ENCODE assay signal across 8 mouse cellular contexts in genomic region chr11:120189459-120190312, GRCm38 (mm10). TPM values are rescaled to one million over a fixed set of nuclear protein-coding genes. Genes with fewer than 3 reads are reported as not detected.
DNase-seq lines count a peak whose midpoint lies in the region; ATAC-seq lines count a peak whose summit lies in the region.

No protein-coding gene starts in this region.

- WGBS in hindbrain, embryonic 14.5 days: under 1% methylated on average over 60 of the region's 68 CpGs

- peak overlapping the region; percentile 97 for H3K27ac ChIP-seq in hindbrain, embryonic 14.5 days

- H3K9ac ChIP-seq in hindbrain, embryonic 14.5 days: peak overlapping the region; percentile 98

- no peaks in the 10 kb centered on the region for H3K36me3 ChIP-seq in hindbrain, embryonic 14.5 days (replicated peaks; ENCODE audit: control insufficient read depth, insufficient read depth)

- peak; percentile 99 for DNase-seq in ZHBTc4 (ENCODE audit: low read depth, low spot score)
- peak; percentile 95 to 99 for DNase-seq in cerebellum, postnatal 4 days (ENCODE audit: low spot score in 2 of 2)
- peak; percentile 97 to 99 for DNase-seq in frontal cortex, postnatal 36 days (ENCODE audit: low spot score in 2 of 2)
- peak; percentile 97 for DNase-seq in hindbrain, embryonic 14.5 days (ENCODE audit: low spot score)
- DNase-seq in layer of hippocampus, postnatal 25 days (ENCODE audit: extremely low spot score in 1 of 2, low spot score in 1 of 2): peak; percentile 93 to 94
- DNase-seq in lung, postnatal 14 days: peak; percentile 99
- DNase-seq in ovary, postnatal 36 days (ENCODE audit: low spot score): peak; percentile 99
- DNase-seq in thymus, postnatal 14 days: peak; percentile 99

- peak overlapping the region; percentile 98 for H3K4me2 ChIP-seq in hindbrain, embryonic 14.5 days (replicated peaks)

- ATAC-seq in hindbrain, embryonic 14.5 days (ENCODE audit: low FRiP score): peak; percentile 95

- no peaks in the 10 kb centered on the region for H3K9me3 ChIP-seq in hindbrain, embryonic 14.5 days (ENCODE audit: control insufficient read depth, low read length)

- H3K4me1 ChIP-seq in hindbrain, embryonic 14.5 days (replicated peaks; ENCODE audit: control insufficient read depth, insufficient read depth, low read length): peaks cover 32% of the 10 kb centered on the region

- H3K4me3 ChIP-seq in hindbrain, embryonic 14.5 days (replicated peaks; ENCODE audit: low read length): peak overlapping the region; percentile 69

- no peaks in the 10 kb centered on the region for H3K27me3 ChIP-seq in hindbrain, embryonic 14.5 days (ENCODE audit: control insufficient read depth, insufficient read depth, low read length)

RNA-seq across cellular contexts. Expression of gene Slc38a10, which starts 38.5 kb away (rescaled TPM):
- polyA plus RNA-seq in hindbrain, embryonic 14.5 days (2014; fragmentation: Nextera tagmentation; extraction: Ambion mirVana): 92.9 and 93.8 TPM in 2 replicates
- total RNA-seq in layer of hippocampus, postnatal 25 days (2021): 10 to 100 TPM; 85.3 to 88.5 TPM

RNA-seq across cellular contexts. Expression of gene Bahcc1, which starts 43.1 kb away (rescaled TPM):
- 15.9 and 16.3 TPM in 2 replicates for polyA plus RNA-seq in hindbrain, embryonic 14.5 days (2014; fragmentation: Nextera tagmentation; extraction: Ambion mirVana)
- total RNA-seq in layer of hippocampus, postnatal 25 days (2021): 10 to 100 TPM; 17.7 to 22.6 TPM

Comparison
In these comparisons a context has a peak if more than half of its experiments do, and no peak if none do; other contexts are left out.
1. Peak in every context shown above with its lines: DNase-seq, ATAC-seq, H3K4me3 ChIP-seq and H3K27ac ChIP-seq.